Mouse (Mus musculus): Measurements from ENCODE around the gene Tas2r104. TPM values are rescaled to one million over a fixed set of nuclear protein-coding genes. Genes with fewer than 3 reads are reported as not detected.

The Tas2r104 gene
- not detected in 2 replicates for polyA plus RNA-seq (2012; rRNA removed)

GRCm38 (mm10) chr6:131685644-131686043 lies at the start of gene Tas2r104:
TSS of gene Tas2r104 (minus strand) at chr6:131685744.

GRCm38 (mm10) chr6:131689963-131690362 lies 4.4 kb upstream of the Tas2r104 start, which contains the start of gene Tas2r114:
TSS of gene Tas2r114 (minus strand) at chr6:131690063.

GRCm38 (mm10) chr6:131687395-131687794 lies 1.9 kb upstream of the Tas2r104 start, which contains the start of gene Tas2r105:
TSS of gene Tas2r105 (minus strand) at chr6:131687495.

GRCm38 (mm10) chr6:131678786-131679185 lies 6.8 kb downstream of the Tas2r104 start, which contains the start of gene Tas2r106:
TSS of gene Tas2r106 (minus strand) at chr6:131678886.

GRCm38 (mm10) chr6:131660049-131660448 lies 25.5 kb downstream of the Tas2r104 start, which contains the start of gene Tas2r107:
TSS of gene Tas2r107 (minus strand) at chr6:131660149.

Other genes starting within 250 kb of the Tas2r104 start
- gene 5430401F13Rik, start 199.3 kb downstream of the Tas2r104 start, polyA plus RNA-seq (2012; rRNA removed) = not detected in 2 replicates
- not detected in 2 replicates for gene Gm6619, start 199.3 kb downstream of the Tas2r104 start, polyA plus RNA-seq (2012; rRNA removed)
- not detected in 2 replicates for gene Tas2r130, start 54.8 kb downstream of the Tas2r104 start, polyA plus RNA-seq (2012; rRNA removed)
- gene Tas2r107, start 25.6 kb downstream of the Tas2r104 start, polyA plus RNA-seq (2012; rRNA removed) = not detected in 2 replicates
- gene Tas2r106, start 6.9 kb downstream of the Tas2r104 start, polyA plus RNA-seq (2012; rRNA removed) = not detected in 2 replicates
- gene Tas2r105, start 1.8 kb upstream of the Tas2r104 start, polyA plus RNA-seq (2012; rRNA removed) = not detected in 2 replicates
- not detected in 2 replicates for gene Tas2r114, start 4.3 kb upstream of the Tas2r104 start, polyA plus RNA-seq (2012; rRNA removed)

Data from liver, embryonic 18 days (tissue).